Mouse (Mus musculus): ENCODE measurements around the gene Klrg1.

Klrg1 gene

DNA sequence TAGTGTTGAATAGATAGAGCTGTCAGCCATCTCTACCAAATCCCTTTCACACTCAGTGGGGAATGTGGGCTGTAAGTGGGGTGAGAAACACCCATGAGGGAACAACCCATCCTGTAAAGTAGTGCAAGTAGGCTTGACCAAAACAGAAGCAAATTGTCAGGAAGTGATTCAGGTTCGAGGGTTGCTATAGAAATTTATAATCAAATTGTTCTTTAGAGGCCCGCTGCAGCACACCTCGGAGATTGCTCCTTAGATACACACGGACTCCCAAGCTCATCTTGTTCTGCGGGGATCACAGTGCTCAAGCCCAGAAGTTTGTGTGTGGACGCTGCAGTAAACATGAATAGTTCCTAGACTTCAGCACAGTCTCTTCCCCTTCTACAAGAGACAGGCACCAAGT lies at the start of gene Klrg1:
Klrg1 (minus strand) TSS at position 101 of the 400 bp plus-strand sequence.
- no peak for DNase-seq (ENCODE audit: low spot score in 2 of 2)

DNA sequence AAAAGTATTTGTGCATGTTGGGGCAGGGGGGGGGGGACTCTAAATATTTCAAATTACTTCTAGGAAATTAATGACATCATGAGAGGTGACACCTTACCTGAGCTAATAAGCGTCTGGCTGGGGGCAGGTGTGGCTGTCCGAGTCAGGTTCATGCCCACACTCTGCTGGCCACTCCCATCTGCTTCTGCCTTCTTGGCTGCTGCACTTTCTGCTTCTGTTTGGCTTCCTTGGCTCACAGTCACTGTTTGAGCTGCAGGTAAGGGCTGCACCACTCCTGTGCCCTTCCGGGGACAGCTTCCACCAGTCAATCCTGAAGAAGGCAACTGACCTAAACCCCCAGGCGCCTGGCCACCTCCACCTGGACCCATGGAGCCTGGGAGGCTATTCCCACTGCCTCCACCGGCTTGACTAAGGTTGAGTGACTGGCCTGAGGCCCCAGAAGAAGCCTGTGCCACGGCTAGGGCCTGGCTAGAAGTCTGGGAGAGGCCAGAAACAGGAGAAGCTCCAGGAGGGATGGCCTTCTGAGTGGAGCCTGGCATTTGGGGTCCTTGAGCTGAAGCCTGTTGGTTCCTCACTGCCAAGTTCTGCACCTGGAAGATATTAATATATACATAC lies 42.8 kb upstream of the Klrg1 start:
- DNase-seq (ENCODE audit: low spot score in 2 of 2), result no peak

DNA sequence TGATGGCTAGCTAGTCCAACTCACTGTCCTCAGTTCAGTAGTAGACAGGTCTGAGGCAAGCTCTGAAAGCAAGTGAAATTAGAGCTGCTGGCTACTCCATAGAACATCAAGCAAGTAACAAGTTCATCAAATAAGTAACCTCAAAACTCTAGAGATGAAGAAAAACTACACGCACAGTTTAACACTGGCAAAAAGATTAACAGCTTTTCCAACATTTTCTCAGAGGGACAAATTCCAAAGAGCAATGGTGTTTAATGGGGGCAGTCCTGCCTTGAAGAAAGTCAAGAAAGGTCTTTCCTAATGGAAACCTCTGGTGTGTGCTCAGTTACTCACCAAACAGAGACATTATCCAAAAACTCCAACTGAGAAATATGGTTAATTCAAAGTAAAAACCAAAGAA lies 36.0 kb upstream of the Klrg1 start:
- DNase-seq (ENCODE audit: low spot score in 2 of 2), result no peak

DNA sequence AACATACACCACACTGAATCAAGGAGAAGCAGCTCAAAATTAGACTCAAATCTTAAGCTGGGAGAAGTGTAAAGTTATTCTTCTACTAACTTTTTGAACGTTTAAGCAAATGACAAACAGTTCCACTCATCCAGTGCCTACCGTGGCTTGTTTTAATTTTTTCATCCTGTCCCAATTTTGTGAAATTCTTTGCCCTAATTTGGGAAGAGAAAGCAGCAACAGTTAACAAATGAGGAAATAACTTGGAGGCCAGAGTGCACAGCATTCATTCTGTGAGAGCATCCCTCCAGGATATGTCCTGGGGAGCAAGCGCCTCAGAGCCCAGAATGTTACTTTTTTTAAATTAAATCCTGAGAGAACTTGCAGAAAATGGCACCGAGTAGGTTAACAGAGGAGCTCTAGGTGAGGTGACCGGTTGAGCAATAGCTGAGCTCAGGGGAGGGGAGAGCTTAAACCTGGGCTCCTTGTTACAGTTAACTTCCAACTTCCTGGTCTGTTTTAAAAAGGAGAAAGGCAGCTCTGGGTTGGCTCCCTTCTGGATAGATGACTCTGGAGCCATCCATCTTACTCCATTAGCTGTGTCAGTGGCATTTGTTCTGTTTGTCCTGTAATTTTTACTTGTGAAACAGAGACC lies 27.6 kb upstream of the Klrg1 start:
- DNase-seq (ENCODE audit: low spot score in 2 of 2), result no peak

DNA sequence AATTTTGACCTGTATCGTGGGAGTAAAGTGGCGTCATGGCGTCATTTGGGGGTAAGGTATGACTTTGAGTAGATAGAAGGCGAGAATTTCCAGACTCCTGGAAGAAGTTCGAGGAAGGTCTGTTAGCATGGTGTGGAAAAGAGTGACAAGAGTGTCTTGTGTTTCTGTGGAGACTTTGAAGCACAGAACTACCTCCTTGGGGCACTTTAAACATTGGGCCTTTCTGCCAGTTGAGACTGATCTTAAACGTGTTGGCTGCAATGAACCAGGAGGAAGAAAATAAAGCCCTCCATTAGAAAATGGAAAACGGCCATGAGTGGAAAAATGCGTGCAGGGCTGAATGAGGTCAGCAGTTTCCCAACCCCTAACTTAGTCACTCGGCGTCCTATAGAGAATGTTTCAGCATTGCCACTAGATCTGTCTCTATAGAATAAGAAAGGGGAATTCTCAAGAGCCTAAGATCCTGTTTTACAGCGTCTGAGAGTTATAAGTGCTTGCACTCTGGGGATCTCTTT lies 26.8 kb upstream of the Klrg1 start:
- no peak for DNase-seq (ENCODE audit: low spot score in 2 of 2)

DNA sequence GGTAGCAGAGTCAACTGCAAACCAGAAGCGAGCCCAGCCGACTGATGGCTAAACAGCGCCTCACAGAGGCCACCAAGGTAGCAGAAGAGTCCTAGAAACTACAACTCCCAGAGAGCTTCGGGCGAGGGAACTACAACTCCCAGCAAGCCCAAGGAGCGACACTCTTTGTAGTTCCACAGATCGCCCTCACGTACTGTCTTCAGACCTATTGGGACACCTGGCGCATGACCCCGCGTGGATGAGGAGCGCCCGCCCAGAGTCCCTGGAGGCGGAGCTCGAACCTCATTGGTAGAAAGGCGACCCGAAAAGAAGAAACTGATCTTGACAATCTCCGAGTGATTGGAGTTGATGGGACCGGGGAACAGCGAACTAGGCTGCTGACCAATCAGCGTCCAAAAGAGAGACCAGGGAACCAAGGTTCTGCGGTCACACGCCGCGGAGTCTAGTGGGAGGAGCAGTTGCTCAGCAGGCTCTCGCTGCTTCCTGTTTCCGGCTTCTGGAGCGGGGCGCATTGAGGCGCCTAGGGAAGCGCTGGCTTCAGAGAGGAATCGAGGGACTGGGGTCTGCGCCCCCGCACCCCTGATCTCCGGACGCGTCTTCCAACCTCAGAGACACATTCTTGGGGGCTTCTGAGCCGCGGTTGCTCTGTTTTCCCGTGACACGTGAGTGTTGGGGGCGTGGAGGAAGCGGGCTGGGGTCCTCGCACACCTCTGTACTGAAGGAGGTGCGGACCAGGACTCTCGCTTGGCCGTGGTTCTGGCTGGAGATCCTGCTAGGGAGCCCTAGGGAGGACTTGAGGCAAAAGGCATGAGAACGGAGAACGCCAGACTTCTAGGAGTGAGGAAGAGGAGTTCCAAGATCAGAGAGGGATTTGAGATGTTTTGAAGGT lies 26.1 kb upstream of the Klrg1 start, which contains the start of gene M6pr:
M6pr (plus strand) TSS at position 216 of the 889 bp plus-strand sequence.
- peak; percentile 71 to 82 for DNase-seq (ENCODE audit: low spot score in 2 of 2)

DNA sequence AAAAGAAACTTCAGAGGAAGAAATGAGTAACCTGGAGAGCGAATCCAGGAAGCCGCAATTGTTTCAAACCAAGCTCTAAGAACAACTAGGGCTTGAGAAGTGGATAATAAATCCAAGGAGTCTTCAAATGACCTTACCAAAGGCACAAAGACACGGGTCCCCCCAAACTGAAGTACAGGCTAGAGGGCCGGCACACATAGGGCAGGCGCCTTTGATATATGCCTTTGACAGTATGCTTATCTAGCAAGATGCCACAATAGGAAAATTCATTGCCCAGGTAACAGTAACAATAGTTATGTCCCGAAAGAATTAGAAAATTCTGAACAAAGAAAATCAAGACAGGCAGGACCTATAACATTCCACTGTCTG lies 25.4 kb upstream of the Klrg1 start:
- DNase-seq (ENCODE audit: low spot score in 2 of 2), result no peak

DNA sequence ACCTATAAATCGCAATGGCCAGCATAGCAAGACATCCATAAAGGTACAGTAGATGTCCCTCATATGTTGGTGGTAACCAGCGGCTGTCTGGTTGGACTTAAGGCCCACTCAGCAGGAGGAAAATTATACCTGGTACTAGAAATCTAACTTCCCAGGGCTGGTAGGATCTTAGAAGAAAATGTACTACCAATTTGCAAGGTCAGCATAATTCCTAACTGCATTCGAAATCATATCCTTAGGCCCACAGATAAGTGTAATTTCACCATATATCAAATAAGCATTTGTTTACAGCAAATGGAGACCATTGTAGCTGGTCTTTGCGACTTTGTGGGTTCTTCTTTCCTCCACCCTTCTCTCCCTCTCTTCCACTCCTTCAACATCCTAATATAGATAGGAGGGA lies 24.0 kb upstream of the Klrg1 start:
- DNase-seq (ENCODE audit: low spot score in 2 of 2), result no peak

DNA sequence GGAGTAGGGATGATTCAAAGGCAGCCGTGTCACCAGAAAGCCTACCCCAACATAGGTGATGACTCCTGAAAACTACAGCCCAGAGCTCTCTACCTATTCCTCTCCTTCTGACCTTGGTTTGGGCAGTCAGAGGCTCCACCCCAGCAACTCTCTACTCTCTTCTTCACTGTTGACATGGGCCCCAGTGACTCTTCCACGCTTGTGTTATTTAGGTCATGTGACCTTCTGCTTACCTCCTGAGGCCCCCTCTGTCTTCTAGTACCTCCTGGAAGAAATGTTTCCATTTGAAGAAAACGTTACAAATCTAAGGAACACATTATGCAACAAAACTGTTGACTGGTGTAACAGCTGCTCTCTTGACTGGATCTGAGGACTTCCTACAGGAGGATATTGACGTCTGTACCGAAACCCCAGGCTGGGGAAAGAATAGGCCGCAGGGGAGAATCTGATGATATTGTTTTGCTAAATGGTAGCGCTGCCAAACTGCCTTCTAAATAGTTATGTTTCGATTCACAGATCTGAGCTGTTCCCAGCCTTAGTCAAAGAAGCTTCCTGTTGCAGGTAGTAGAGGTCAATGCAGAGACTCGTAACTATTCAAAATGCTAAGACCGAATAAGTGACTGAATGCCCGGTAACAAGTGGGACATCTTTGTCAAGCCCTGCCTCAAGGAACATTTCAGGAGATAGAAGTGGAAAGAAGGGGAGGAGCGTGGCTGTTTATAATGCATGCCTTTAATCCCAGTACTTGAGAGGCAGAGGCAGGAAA lies 22.3 kb upstream of the Klrg1 start:
- DNase-seq (ENCODE audit: low spot score in 2 of 2), result no peak

DNA sequence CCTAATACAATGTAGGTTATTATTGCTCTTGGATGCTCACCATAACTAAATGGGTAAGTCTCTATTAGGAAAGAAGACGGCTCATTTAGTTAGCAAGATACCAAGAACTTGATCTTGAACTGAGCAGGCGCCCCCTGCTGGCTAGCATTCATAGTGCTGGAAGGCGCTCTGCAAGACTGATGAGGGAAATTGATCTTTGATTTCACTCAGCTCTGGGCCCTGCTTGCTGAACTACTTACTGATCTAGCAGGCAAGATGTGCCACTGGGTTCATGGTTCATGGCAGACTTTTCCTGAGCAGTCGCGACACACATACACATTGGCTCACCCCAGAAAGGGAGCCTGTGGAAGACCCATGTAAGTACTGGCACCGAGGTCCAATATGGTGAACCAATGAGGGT lies 21.7 kb upstream of the Klrg1 start:
- peak; percentile 42 to 73 for DNase-seq (ENCODE audit: low spot score in 2 of 2)

DNA sequence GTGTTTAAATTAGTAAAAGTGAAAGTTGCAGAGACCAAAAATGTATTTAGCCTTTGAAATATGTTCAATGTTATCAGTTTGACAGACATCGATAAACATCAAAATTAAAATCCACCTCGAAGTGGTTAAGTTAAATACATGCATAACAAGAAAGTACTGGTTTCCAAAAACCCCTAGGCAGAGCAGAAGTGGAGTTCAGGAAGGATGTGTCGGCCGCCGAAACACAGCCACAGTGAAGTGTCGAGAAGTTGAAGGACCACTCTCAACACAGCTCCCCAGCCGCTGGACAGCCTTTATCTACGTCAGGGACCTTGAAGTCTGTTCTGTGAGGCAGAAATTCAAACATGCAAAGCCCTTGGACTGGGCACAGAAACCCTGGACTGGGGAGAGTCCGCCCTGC lies 20.8 kb upstream of the Klrg1 start:
- DNase-seq (ENCODE audit: low spot score in 2 of 2), result no peak

DNA sequence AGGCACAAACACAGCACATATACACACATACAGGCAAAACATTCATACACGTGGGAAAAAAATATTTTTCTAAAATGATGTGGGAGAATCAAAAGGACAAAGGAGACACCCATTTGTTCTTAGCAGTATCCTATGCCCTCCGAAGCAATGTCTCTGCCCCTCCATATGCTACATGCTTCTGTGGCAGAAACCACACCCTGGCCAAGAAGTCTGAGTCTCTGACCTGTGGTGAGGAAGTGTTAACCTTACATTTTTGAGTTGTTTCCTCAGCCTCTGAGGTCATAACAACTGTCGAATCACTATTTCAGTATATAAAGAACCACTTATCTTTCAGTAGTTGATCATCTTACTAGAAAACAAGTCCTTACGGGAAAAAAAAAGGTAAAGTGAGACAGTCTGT lies 20.0 kb upstream of the Klrg1 start:
- DNase-seq (ENCODE audit: low spot score in 2 of 2), result no peak

DNA sequence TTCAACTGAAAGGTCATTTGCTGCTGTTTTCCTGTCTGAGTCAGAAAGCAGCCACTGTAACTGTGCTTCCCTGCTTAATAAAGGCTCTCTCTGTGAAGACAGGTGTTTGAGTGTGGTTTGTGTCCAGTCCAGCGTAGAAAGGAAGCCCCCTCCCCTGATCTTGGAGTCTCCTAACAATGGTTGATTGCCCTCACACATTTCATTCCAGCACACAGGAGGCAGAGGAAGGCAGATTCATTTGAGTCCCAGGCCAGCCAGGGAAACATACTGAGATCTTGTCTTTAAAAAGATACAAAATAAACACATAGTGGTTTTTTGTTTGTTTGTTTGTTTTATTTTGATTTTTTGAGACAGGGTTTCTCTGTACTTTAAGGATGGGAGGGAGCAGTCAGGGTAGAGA lies 19.4 kb upstream of the Klrg1 start:
- no peak for DNase-seq (ENCODE audit: low spot score in 2 of 2)

DNA sequence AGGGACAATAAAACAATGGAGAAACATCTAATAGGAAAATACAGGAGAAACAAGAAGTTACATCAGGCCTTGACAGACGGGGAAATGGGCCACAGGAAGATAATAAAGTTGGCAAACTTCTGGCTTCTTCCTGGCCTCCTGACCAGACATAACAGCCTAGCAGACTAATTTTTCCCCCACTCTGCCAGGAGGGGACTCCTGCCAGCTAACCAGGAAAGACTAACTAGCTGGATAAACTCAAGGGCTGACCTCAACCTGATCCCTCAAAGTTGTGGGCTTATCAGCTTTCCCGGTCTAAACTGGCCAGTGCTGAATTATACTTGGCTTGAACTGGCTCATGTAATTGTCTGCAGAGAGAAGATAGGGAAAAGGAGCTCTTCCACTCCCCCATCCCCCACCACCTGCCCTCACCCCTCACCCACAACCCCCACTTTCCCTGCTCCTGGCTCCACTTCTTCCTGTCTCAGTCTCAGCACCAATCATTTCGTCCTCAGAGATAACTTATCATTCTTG lies 17.0 kb upstream of the Klrg1 start:
- no peak for DNase-seq (ENCODE audit: low spot score in 2 of 2)

DNA sequence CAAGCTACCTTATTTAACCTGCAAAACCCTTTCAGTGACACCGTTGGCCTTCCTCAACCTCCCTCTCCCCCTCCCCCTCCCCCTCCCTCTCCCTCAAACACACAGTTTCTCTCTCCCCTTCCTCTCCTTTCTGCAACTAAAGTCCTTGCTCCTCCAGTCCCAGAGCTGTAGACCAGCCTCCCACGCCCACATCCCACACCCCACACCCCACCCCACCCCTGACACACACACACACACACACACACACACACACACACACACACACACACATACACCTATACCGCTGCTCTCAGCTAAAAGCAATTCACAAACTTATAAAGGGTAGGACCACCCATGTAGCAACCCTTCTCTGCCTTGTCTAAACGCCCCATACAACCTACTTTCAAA lies 15.5 kb upstream of the Klrg1 start:
- DNase-seq (ENCODE audit: low spot score in 2 of 2), result no peak

DNA sequence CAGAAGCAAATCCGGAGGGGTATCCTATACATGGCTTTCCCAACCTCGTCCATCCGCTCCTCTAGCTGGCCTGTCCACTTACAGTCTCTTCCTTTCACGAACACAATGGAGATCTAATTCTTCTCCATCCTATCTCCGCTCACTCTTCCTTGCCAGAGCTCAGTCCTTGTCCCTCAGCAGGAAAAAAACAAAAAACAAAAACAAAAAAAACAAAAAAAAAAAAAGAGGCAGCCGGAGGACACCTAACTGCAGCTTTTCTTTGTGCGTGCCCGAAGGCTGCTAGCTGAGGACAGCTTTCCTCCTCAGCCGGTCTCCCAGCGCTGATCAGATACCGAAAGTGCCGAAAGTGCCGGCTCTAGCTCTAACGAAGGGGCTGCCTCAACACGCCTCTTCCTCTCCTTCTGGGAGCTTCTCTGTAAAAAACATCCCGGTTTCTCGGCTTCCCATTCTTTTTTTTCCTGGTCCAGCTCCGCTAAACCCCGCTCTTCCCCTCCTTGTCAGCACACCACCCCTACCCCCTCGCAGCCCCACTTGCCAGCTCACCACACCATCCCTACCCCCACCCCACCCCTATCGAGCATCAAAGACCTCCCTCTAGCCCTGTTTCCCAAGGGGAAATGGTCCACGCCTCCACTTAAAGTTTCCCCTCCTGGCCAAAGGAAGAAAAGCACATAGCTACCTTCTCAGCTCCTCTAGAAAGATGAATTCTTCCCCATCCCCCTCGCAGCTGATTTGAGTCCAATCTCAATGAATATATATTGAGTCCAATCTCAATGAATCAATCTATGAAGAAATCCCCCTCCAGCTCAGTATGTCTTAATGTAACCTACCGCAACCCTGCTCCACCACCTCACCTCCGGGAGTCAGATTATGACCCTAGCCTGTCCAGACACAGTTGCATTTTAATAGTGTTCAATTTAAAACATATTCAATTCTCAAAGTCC lies 14.9 kb upstream of the Klrg1 start:
- DNase-seq (ENCODE audit: low spot score in 2 of 2), result no peak

DNA sequence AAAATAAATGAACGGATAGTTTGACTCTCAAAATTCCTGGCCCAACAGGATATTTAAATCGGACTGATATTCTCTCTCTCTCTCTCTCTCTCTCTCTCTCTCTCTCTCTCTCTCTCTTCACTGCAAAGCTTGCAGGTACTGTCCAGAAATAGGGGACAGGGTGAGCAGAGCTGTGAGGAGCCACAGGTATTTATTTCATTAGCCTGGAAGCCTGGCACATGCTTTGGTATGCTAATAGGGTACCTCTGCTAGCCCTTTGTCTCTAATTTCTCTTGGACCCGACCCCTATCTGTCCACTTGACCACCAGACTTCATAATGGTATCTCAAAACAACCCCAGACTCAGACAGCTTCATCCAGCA lies 14.2 kb upstream of the Klrg1 start:
- no peak for DNase-seq (ENCODE audit: low spot score in 2 of 2)

DNA sequence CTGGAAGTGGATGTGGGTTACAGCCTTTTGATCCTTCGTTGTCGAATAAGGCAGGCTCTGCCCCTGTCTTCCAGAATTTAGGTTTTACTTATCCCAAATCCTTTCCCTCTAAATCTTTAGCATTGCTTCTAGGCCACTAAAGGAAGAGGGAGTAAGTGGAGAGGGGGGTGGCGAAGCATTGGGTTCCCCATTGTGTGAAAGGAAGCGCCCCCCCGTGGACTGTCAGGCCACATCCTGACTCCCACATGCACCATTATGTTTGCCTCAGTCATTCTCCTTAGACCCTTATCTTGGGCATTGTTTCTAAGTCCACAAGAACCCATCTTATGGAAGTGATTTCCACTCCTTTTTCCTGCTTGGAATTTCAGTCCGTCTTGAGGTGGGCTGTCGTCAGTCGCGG lies 12.6 kb upstream of the Klrg1 start:
- DNase-seq (ENCODE audit: low spot score in 2 of 2), result no peak

DNA sequence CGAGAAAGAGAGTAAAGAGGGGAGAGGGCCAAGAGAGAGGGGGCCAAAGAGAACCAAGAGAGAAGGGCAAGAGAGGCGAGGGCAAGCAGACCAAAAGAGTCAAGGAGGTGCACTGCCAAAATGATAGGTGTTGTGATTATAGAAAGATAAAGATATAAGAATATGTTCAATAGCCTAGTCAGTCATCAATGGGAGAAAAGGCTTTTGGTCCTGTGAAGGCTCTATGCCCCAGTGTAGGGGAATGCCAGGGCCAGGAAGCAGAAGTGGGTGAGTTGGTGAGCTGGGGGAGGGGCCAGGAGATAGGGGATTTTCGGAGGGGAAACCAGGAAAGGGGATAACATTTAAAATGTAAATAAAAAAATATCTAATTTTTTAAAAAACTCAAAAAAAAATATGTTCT lies 11.6 kb upstream of the Klrg1 start:
- no peak for DNase-seq (ENCODE audit: low spot score in 2 of 2)

DNA sequence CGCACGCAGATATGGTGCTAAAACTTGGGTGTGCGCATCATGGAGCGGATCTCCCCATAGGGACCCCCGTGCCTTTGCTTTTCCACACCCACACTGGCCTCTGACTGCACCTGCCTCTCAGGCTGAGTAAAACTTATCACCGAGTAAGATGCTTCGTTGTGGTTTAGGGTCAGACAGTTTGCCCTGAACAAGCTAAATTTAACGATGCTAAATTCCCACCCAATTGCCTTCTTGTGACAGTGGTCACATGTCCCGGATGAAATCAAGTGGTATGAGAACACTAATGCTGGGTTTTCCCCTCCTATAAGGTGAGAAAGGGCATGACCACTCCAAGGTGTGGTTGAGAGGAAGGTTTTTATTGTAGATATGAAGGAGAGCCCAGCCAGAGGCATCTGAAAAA lies 11.1 kb upstream of the Klrg1 start:
- DNase-seq (ENCODE audit: low spot score in 2 of 2), result no peak

DNA sequence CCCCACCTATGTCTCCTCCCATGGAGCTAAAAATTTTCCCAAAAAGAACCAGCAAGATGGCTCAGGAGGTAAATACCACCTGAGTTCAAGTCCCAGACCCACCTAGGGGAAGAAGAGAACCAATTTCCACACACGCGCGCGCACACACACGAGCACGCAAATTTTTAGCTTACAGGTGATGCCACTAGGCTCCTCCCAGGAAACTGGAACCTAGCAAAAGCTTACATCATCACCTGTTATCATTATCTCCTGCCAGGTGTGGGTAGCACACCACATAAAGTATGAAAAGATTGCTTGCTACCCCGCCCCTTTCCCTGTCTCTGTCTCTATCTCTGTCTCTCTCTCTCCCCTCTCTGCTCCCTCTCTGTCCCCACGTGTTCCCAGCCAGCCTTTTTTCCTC lies 10.4 kb upstream of the Klrg1 start:
- DNase-seq (ENCODE audit: low spot score in 2 of 2), result no peak
